9 mouse cellular contexts compared by ENCODE assay signal in the genomic region with DNA sequence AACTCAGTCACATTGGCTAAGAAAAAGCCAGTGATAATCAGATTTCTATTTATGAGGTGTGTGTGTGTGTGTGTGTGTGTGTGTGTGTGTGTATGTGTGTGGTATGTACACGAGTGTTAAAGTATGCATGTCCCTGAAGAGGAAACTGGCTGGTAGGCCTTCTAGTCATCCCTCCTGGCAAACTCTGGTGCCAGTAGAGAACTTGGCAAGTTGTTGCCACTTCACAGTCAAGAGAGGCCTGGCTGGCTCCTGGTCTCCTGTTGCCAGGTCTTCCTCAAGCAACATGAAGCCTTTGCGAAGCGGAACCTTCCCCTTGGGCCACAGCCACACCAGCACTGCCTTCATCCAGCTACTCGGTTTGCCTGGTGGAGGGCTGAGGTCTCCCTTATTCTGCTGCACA. TPM values are rescaled to one million over a fixed set of nuclear protein-coding genes. Genes with fewer than 3 reads are reported as not detected.
DNase-seq lines count a peak whose midpoint lies in the region; ATAC-seq and TF ChIP-seq lines count a peak whose summit lies in the region.
"Had no signal": no experiment of that assay in that cellular context is flagged by ENCODE, and none has a peak within 500 bp of the region (broad histone marks: within the 10 kb centered on the region; RNA-seq: fewer than 3 reads in every experiment).

No protein-coding gene starts in this region.

- no peak overlapping the region for H3K4me3 ChIP-seq in stomach, postnatal 0 days (ENCODE audit: low read depth, low read length)

- H3K9me3 ChIP-seq in stomach, postnatal 0 days (ENCODE audit: control insufficient read depth, low read length), result no peaks in the 10 kb centered on the region

- H3K27me3 ChIP-seq in stomach, postnatal 0 days (ENCODE audit: control insufficient read depth, insufficient read depth, low read length), result no peaks in the 10 kb centered on the region

- no peak for TF ChIP-seq CTCF in stomach, postnatal 0 days (IDR thresholded peaks at IDR 0.05; ENCODE audit: low read depth)

- no peak overlapping the region for H3K9ac ChIP-seq in stomach, postnatal 0 days (ENCODE audit: low read length)

- peak; percentile 18 for DNase-seq in layer of hippocampus, adult 11-12 months (ENCODE audit: low spot score)
- DNase-seq in layer of hippocampus, adult 9-10 months (ENCODE audit: low spot score), result no peak
- DNase-seq in cerebellum, adult 8-10 months, result peak; percentile 9
- peak; percentile 75 for DNase-seq in gastrocnemius, postnatal 14 days
- peak; percentile 62 for DNase-seq in lung, postnatal 10 days
- DNase-seq in thymus, postnatal 4 days, result no peak
- no peak for DNase-seq in stomach, postnatal 0 days (ENCODE audit: low spot score)
- DNase-seq: liver had no signal

- H3K4me2 ChIP-seq in stomach, postnatal 0 days (replicated peaks; ENCODE audit: low read depth), result no peak overlapping the region

- no peak for ATAC-seq in stomach, postnatal 0 days (ENCODE audit: low FRiP score, low TSS enrichment)

- H3K36me3 ChIP-seq in stomach, postnatal 0 days (ENCODE audit: control insufficient read depth, insufficient read depth, low read length), result no peaks in the 10 kb centered on the region

- 73% methylated on average over 4 of the region's 4 CpGs for WGBS in stomach, postnatal 0 days

- H3K4me1 ChIP-seq in stomach, postnatal 0 days (replicated peaks; ENCODE audit: control insufficient read depth, insufficient read depth), result peaks cover 7% of the 10 kb centered on the region; the same call in 1 of the 2 replicates

- no peak for TF ChIP-seq EP300 in stomach, postnatal 0 days (optimal IDR thresholded peaks at IDR 0.05)

- intact Hi-C loops in gastrocnemius, postnatal 14 days (cut with DNase I; ENCODE audit: low total_unique reads), result no loop called here

- H3K27ac ChIP-seq in stomach, postnatal 0 days (replicated peaks), result no peak overlapping the region

RNA-seq across cellular contexts. Expression of a gene that starts 44.9 kb away (rescaled TPM):
- total RNA-seq in gastrocnemius, postnatal 14 days (2021), result 1 to 10 TPM; 1.4 to 2.7 TPM
- polyA plus RNA-seq in stomach, postnatal 0 days (2015; fragmentation: Nextera tagmentation; extraction: Ambion mirVana), result 5.8 and 6.7 TPM in 2 replicates
- total RNA-seq: MEL had no signal

Comparison
In these comparisons a context has a peak if more than half of its experiments do, and no peak if none do; other contexts are left out.
1. DNase-seq: peak in layer of hippocampus, adult 11-12 months (single experiment), cerebellum, adult 8-10 months (single experiment), gastrocnemius, postnatal 14 days (single experiment) and lung, postnatal 10 days (single experiment); none in layer of hippocampus, adult 9-10 months (single experiment), thymus, postnatal 4 days (single experiment) and stomach, postnatal 0 days (single experiment).